Mouse (Mus musculus) lung, embryonic 16.5 days (tissue): Measurements from ENCODE around the gene Gpr55. TPM values are rescaled to one million over a fixed set of nuclear protein-coding genes. Genes with fewer than 3 reads are reported as not detected.

Experiments
- ATAC-seq: fragments of 200-750 bp; cut with Nextera tagmentation; 2 replicates; pipeline ENCODE4 v1.8.0; 2017; ENCODE audit warnings: low read depth, mild to moderate bottlenecking, moderate library complexity
- H3K27ac ChIP-seq: fragments of 300-500 bp; sonication (generic); 2 replicates; pipeline ENCODE4 v1.5.1; 2014; ENCODE audit warnings: mild to moderate bottlenecking, control low read depth, low read length
- H3K27me3 ChIP-seq: fragments of 300-500 bp; sonication (generic); 2 replicates; pipeline ENCODE4 v1.6.1; 2014; ENCODE audit warnings: low read depth, low read length, mixed read lengths; ENCODE audit not compliant: control insufficient read depth, insufficient read depth
- H3K36me3 ChIP-seq: fragments of 300-500 bp; sonication (generic); 2 replicates; pipeline ENCODE4 v1.6.1; 2014; ENCODE audit warnings: low read length; ENCODE audit not compliant: control insufficient read depth, insufficient read depth
- H3K4me1 ChIP-seq: fragments of 300-500 bp; sonication (generic); replicated peaks from 2 replicates; pipeline ENCODE4 v1.6.1; 2014; ENCODE audit warnings: low read length, mixed read lengths; ENCODE audit not compliant: control insufficient read depth, insufficient read depth
- H3K4me2 ChIP-seq: fragments of 300-500 bp; sonication (generic); 2 replicates; pipeline ENCODE4 v1.6.1; 2014; ENCODE audit warnings: low read depth, low read length, control low read depth
- H3K4me3 ChIP-seq: fragments of 300-500 bp; sonication (generic); 2 replicates; pipeline ENCODE4 v1.5.1; 2014; ENCODE audit warnings: mild to moderate bottlenecking, low read length, control low read depth
- H3K9ac ChIP-seq: fragments of 300-500 bp; sonication (generic); 2 replicates; pipeline ENCODE4 v1.6.1; 2014; ENCODE audit warnings: low read length, control low read depth
- H3K9me3 ChIP-seq: fragments of 300-500 bp; sonication (generic); 2 replicates; pipeline ENCODE4 v1.6.1; 2016; ENCODE audit warnings: low read length; ENCODE audit not compliant: control insufficient read depth
- WGBS: fragments of 180-500 bp; shearing (Covaris S2); extraction: QIAGEN DNeasy Blood & Tissue Kit; methylation state at CpG from one replicate; pipeline ENCODE4 v1.1.7; 2014; 5-methylcytosine and 5-hydroxymethylcytosine counted together
- polyA plus RNA-seq: library from polyadenylated mRNA; unstranded; fragments of >200 nt; fragmentation: Nextera tagmentation; extraction: Ambion mirVana; gene quantifications from 2 replicates; pipeline ENCODE4 v1.2.1, GENCODE M21; 2015

The Gpr55 gene
- polyA plus RNA-seq = 0.05 TPM in 1 of 2 replicates, not detected in the other

DNA sequence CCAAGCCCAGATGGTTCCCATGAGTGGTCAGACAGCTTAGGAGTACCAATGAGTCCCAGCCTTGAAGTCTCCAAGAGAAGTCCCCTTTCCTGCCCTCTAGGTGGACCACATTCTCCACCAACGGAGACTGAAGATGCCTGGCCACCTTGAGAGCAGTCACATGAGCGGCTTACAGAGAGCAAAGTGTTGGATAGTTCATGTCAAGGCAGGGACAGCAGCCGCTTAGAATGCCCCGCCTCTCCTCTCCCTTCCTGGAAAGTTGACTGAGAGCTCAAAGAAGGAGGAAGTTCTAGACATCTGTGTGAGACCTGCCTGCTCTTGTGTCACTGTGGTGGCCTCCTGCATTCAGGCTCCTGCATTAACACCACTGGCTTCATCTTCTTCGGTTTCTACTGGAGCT lies at the start of gene Gpr55:
TSS of gene Gpr55 (minus strand) at position 135 of the 400 bp plus-strand sequence.
- H3K4me1 ChIP-seq = 0 out of 2 replicates have a peak, but pooled peaks cover 2% of the 10 kb centered on the region
- no peak within 1 kb of the TSS for H3K4me2 ChIP-seq
- WGBS = 60% methylated on average over 5 of the region's 5 CpGs
- H3K27me3 ChIP-seq = no peaks in the 10 kb centered on the region
- ATAC-seq = no peak
- H3K4me3 ChIP-seq = no peak within 1 kb of the TSS
- no peaks in the 10 kb centered on the region for H3K36me3 ChIP-seq
- no peak within 1 kb of the TSS for H3K27ac ChIP-seq
- H3K9ac ChIP-seq = no peak within 1 kb of the TSS
- H3K9me3 ChIP-seq = no peaks in the 10 kb centered on the region

- no peaks in the 10 kb centered on the region for H3K36me3 ChIP-seq
- ATAC-seq = peak; percentile 71
- H3K4me1 ChIP-seq = no peaks in the 10 kb centered on the region
- no peak overlapping the region; the same call in 1 of the 2 replicates for H3K4me3 ChIP-seq
- H3K9me3 ChIP-seq = no peaks in the 10 kb centered on the region
- peak overlapping the region; percentile 15; the same call in 1 of the 2 replicates for H3K4me2 ChIP-seq
- no peak overlapping the region for H3K9ac ChIP-seq
- 0% methylated on average over 7 of the region's 7 CpGs for WGBS
- H3K27me3 ChIP-seq = no peaks in the 10 kb centered on the region
- H3K27ac ChIP-seq = no peak overlapping the region
Observed at GRCm38 (mm10) chr1:86007778-86008177, 47.0 kb upstream of the Gpr55 start.

DNA sequence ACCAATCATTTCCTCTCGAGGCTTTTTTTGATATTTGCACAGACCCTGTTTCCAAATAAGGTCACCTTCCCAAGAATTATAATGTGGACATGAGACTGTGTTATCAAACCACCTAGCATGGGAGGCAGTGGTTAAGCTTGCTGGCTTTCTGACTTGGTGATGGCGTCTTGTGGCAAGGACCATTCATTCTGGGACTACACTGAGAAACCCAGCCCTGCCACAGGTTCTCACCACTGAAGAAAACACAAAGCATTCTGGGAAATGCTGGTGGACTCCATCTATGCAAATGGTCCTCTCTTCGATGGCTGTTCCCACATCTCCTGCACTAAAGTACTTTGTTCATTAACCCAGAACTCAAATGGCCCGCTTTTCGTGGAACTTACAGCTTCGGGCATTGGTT lies 45.2 kb upstream of the Gpr55 start:
- WGBS = 87% methylated on average over 6 of the region's 6 CpGs
- H3K4me3 ChIP-seq = no peak overlapping the region
- H3K36me3 ChIP-seq = no peaks in the 10 kb centered on the region
- H3K9me3 ChIP-seq = no peaks in the 10 kb centered on the region
- H3K9ac ChIP-seq = no peak overlapping the region
- ATAC-seq = no peak
- H3K4me2 ChIP-seq = no peak overlapping the region
- H3K4me1 ChIP-seq = no peaks in the 10 kb centered on the region
- no peak overlapping the region for H3K27ac ChIP-seq
- no peaks in the 10 kb centered on the region for H3K27me3 ChIP-seq

DNA sequence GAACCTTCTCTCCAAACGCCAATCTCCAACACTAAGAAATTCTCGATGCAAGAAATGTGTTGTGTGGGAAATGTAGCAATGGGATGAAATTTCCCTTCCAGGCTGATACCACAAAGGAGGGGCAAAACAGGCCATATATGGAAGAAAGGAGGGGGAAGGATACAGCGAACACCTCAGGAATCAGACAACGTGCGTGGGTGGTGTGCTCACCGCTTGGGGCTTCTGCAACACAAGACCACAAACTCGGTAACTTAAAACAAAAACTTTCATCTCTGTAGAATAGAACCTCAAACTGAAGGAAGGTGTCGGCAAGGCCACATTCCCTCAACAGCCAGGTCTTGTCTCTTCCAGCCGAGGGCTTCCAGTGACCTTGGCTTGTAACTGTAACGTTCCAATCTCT lies 44.7 kb upstream of the Gpr55 start:
- no peak overlapping the region for H3K27ac ChIP-seq
- H3K36me3 ChIP-seq = no peaks in the 10 kb centered on the region
- ATAC-seq = no peak
- H3K27me3 ChIP-seq = no peaks in the 10 kb centered on the region
- no peak overlapping the region for H3K4me2 ChIP-seq
- H3K9me3 ChIP-seq = no peaks in the 10 kb centered on the region
- no peak overlapping the region for H3K9ac ChIP-seq
- no peaks in the 10 kb centered on the region for H3K4me1 ChIP-seq
- no peak overlapping the region for H3K4me3 ChIP-seq
- 82% methylated on average over 10 of the region's 10 CpGs for WGBS

GRCm38 (mm10) chr1:85999853-86000570 lies 39.2 kb upstream of the Gpr55 start:
- no peak overlapping the region for H3K4me3 ChIP-seq
- 71% methylated on average over 18 of the region's 18 CpGs for whole genome bisulfite sequencing

GRCm38 (mm10) chr1:85998012-85998411 lies 37.2 kb upstream of the Gpr55 start:
- no peak overlapping the region for H3K4me2 ChIP-seq
- no peak overlapping the region for H3K9ac ChIP-seq
- WGBS = 68% methylated on average over 4 of the region's 4 CpGs
- no peak overlapping the region for H3K4me3 ChIP-seq
- ATAC-seq = no peak
- no peak overlapping the region for H3K27ac ChIP-seq
- H3K9me3 ChIP-seq = no peaks in the 10 kb centered on the region
- H3K27me3 ChIP-seq = no peaks in the 10 kb centered on the region
- no peaks in the 10 kb centered on the region for H3K4me1 ChIP-seq
- H3K36me3 ChIP-seq = no peaks in the 10 kb centered on the region

More at GRCm38 (mm10) chr1:85999853-86000570, 39.2 kb upstream of the Gpr55 start:
- no peaks in the 10 kb centered on the region for H3K27me3 ChIP-seq
- no peak overlapping the region for H3K9ac ChIP-seq
- H3K27ac ChIP-seq = no peak overlapping the region
- H3K4me1 ChIP-seq = no peaks in the 10 kb centered on the region
- H3K9me3 ChIP-seq = no peaks in the 10 kb centered on the region
- no peak for ATAC-seq
- no peak overlapping the region for H3K4me2 ChIP-seq
- H3K36me3 ChIP-seq = no peaks in the 10 kb centered on the region

GRCm38 (mm10) chr1:85997221-85997620 lies 36.4 kb upstream of the Gpr55 start:
- Histone ChIP-seq H3K9me3 (no peaks in the 10 kb centered on the region), H3K4me2 (no peak overlapping the region), H3K36me3 (no peaks in the 10 kb centered on the region), H3K4me3 (no peak overlapping the region), H3K9ac (no peak overlapping the region), H3K27ac (no peak overlapping the region), H3K4me1 (no peaks in the 10 kb centered on the region), H3K27me3 (no peaks in the 10 kb centered on the region)
- WGBS = 88% methylated on average over 1 of the region's 1 CpGs
- ATAC-seq = no peak

- no peak overlapping the region for H3K4me3 ChIP-seq
- no peak for ATAC-seq
- H3K36me3 ChIP-seq = no peaks in the 10 kb centered on the region
- H3K4me2 ChIP-seq = no peak overlapping the region
- no peak overlapping the region for H3K9ac ChIP-seq
- 75% methylated on average over 3 of the region's 4 CpGs for WGBS
- H3K9me3 ChIP-seq = no peaks in the 10 kb centered on the region
- H3K4me1 ChIP-seq = no peaks in the 10 kb centered on the region
- H3K27ac ChIP-seq = no peak overlapping the region
- no peaks in the 10 kb centered on the region for H3K27me3 ChIP-seq
Observed at GRCm38 (mm10) chr1:85993541-85993940, 32.7 kb upstream of the Gpr55 start.

GRCm38 (mm10) chr1:85992175-85992574 lies 31.4 kb upstream of the Gpr55 start:
- Histone ChIP-seq H3K27me3 (no peaks in the 10 kb centered on the region), H3K27ac (no peak overlapping the region), H3K4me1 (no peaks in the 10 kb centered on the region), H3K9ac (no peak overlapping the region), H3K4me3 (no peak overlapping the region), H3K9me3 (no peaks in the 10 kb centered on the region), H3K4me2 (no peak overlapping the region), H3K36me3 (no peaks in the 10 kb centered on the region)
- WGBS = 69% methylated on average over 9 of the region's 9 CpGs
- no peak for ATAC-seq
